Mouse (Mus musculus) adipocyte (in vitro differentiated cells): ENCODE results near the gene Mmp11.

ENCODE experiments used
- DNase-seq: peaks from one replicate; pipeline ENCODE4 v3.0.0-alpha.2; 2016; ENCODE audit warnings: low spot score

Gene Mmp11

GRCm38 (mm10) chr10:75935680-75936541, at the start of gene Mmp11:
Gene Mmp11, minus strand, starts transcription at chr10:75936496.
- no peak for DNase-seq

GRCm38 (mm10) chr10:75979432-75979831, 43.1 kb upstream of the Mmp11 start:
- DNase-seq = no peak

GRCm38 (mm10) chr10:75978835-75979157, 42.5 kb upstream of the Mmp11 start:
- DNase-seq = no peak

GRCm38 (mm10) chr10:75978119-75978834, 42.0 kb upstream of the Mmp11 start:
- DNase-seq = no peak

GRCm38 (mm10) chr10:75975216-75975615, 38.9 kb upstream of the Mmp11 start:
- peak; percentile 35 for DNase-seq

- DNase-seq = no peak
Observed at GRCm38 (mm10) chr10:75973846-75974245, 37.5 kb upstream of the Mmp11 start.

GRCm38 (mm10) chr10:75954381-75954811, 18.1 kb upstream of the Mmp11 start, which contains the start of gene Gm5134:
Gene Gm5134, plus strand, starts transcription at chr10:75954514.
- DNase-seq = no peak

- DNase-seq = peak; percentile 82
Observed at GRCm38 (mm10) chr10:75951424-75952050, 15.2 kb upstream of the Mmp11 start.

- no peak for DNase-seq
Observed at GRCm38 (mm10) chr10:75950791-75951210, 14.5 kb upstream of the Mmp11 start.

GRCm38 (mm10) chr10:75949053-75950045, 13.1 kb upstream of the Mmp11 start:
- DNase-seq = no peak

- DNase-seq = no peak
Observed at GRCm38 (mm10) chr10:75948079-75948478, 11.8 kb upstream of the Mmp11 start.

GRCm38 (mm10) chr10:75945896-75946295, 9.6 kb upstream of the Mmp11 start:
- no peak for DNase-seq

- DNase-seq = no peak
Observed at GRCm38 (mm10) chr10:75945213-75945612, 8.9 kb upstream of the Mmp11 start.

GRCm38 (mm10) chr10:75944066-75944772, 7.9 kb upstream of the Mmp11 start:
- peak; percentile 85 for DNase-seq

- no peak for DNase-seq
Observed at GRCm38 (mm10) chr10:75942736-75943477, 6.6 kb upstream of the Mmp11 start, which contains the start of gene Vpreb3. Gene Vpreb3, plus strand, starts transcription at chr10:75943057.

GRCm38 (mm10) chr10:75941042-75941824, 4.9 kb upstream of the Mmp11 start:
- DNase-seq = no peak

- no peak for DNase-seq
Observed at GRCm38 (mm10) chr10:75940520-75940919, 4.2 kb upstream of the Mmp11 start, which contains the start of gene Gm867. Gene Gm867, minus strand, starts transcription at chr10:75940672.

GRCm38 (mm10) chr10:75939481-75940234, 3.4 kb upstream of the Mmp11 start:
- no peak for DNase-seq
